Mouse (Mus musculus): ENCODE results near the gene Gse1. TPM values are rescaled to one million over a fixed set of nuclear protein-coding genes. Genes with fewer than 3 reads are reported as not detected.
A peak's percentile ranks its signal among the peaks of the same experiment; 100 is the strongest.

The Gse1 gene
- total and polyA plus RNA-seq, 3 experiments = 23.6 to 128 (median 66.9) TPM

DNA sequence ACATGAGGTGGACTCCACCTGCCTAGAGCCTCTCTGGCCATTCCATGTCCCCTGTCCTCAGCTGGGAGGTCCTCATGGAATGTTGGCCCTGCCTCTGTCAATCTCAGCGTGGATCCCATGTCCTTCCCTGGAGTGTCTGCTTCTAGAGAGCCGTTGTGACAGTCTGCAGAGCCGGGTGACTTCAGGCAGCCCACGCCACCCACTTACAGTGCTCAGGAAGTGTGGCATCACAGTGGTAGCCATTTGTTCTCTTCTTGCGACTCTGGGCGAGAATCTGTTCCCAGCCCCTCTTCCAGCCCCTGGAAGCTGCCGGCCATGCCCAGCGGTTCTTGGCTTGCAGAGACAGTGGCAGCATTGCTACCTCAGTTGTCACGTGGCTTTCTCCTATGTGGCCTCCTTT lies 191.4 kb downstream of the Gse1 start:
- H3K36me3 ChIP-seq (ENCODE audit: control insufficient read depth in 1 of 2, insufficient read depth in 2 of 2, low read length in 2 of 2) = peaks cover 0 to 2% of the 10 kb centered on the region in 2 experiments; a peak in 2 of 4 replicates
- H3K9me3 ChIP-seq (replicated peaks; ENCODE audit: insufficient read depth, low read length) = no peaks in the 10 kb centered on the region
- DNase-seq (ENCODE audit: low read depth, low spot score) = no peak
- TF ChIP-seq RCOR1 (IDR thresholded peaks at IDR 0.05; ENCODE audit: low read depth, low read length) (no peak), USF1 (IDR thresholded peaks at IDR 0.05; ENCODE audit: low read depth, low read length) (no peak), MYC (IDR thresholded peaks at IDR 0.05; ENCODE audit: low read depth, low read length) (no peak), MAX (IDR thresholded peaks at IDR 0.05; ENCODE audit: low read length) (no peak), E2F4 (IDR thresholded peaks at IDR 0.05; ENCODE audit: borderline replicate concordance, low read depth, low read length) (no peak), NELFE (IDR thresholded peaks at IDR 0.05; ENCODE audit: low read depth, low read length) (no peak), CTCF (IDR thresholded peaks at IDR 0.05 in 2 of 3, conservative IDR thresholded peaks at IDR 0.05 in 1 of 3; ENCODE audit: control insufficient read depth in 1 of 3, insufficient read depth in 1 of 3, low read depth in 2 of 3, low read length in 3 of 3, poor library complexity in 1 of 3, severe bottlenecking in 1 of 3) (no peak), ZMIZ1 (IDR thresholded peaks at IDR 0.05; ENCODE audit: low read depth, low read length) (no peak), CHD1 (IDR thresholded peaks at IDR 0.05; ENCODE audit: low read depth, low read length) (no peak), POLR2AphosphoS2 (IDR thresholded peaks at IDR 0.05; ENCODE audit: low read length) (no peak), ZC3H11A (IDR thresholded peaks at IDR 0.05; ENCODE audit: low read depth, low read length) (no peak), BHLHE40 (IDR thresholded peaks at IDR 0.05; ENCODE audit: borderline replicate concordance, low read depth, low read length) (no peak), TBP (IDR thresholded peaks at IDR 0.05; ENCODE audit: low read depth, low read length) (no peak), CHD2 (IDR thresholded peaks at IDR 0.05; ENCODE audit: low read length) (no peak), JUND (IDR thresholded peaks at IDR 0.05; ENCODE audit: low read depth, low read length) (no peak), GATA1 (IDR thresholded peaks at IDR 0.05; ENCODE audit: low read depth, low read length) (no peak), HCFC1 (IDR thresholded peaks at IDR 0.05; ENCODE audit: low read depth, low read length) (no peak), SMC3 (IDR thresholded peaks at IDR 0.05; ENCODE audit: low read depth, low read length) (no peak)
- H3K9ac ChIP-seq (ENCODE audit: control insufficient read depth, low read depth, low read length, poor library complexity, severe bottlenecking) = no peak overlapping the region
- H3K27ac ChIP-seq (ENCODE audit: control insufficient read depth, low read depth, low read length) = no peak overlapping the region
- H3K27me3 ChIP-seq (ENCODE audit: control insufficient read depth in 1 of 2, insufficient read depth in 2 of 2, low read length in 2 of 2) = no peaks in the 10 kb centered on the region
- peaks cover 5 to 24% of the 10 kb centered on the region in 2 experiments for H3K4me1 ChIP-seq (ENCODE audit: control insufficient read depth in 1 of 2, insufficient read depth in 2 of 2, low read length in 2 of 2)
- no peaks in the 10 kb centered on the region for H3K79me2 ChIP-seq (ENCODE audit: control insufficient read depth, insufficient read depth, low read length, poor library complexity)
- no peak overlapping the region for H3K4me3 ChIP-seq (ENCODE audit: control insufficient read depth in 1 of 2, insufficient read depth in 1 of 2, low read depth in 2 of 2, low read length in 2 of 2)

DNA sequence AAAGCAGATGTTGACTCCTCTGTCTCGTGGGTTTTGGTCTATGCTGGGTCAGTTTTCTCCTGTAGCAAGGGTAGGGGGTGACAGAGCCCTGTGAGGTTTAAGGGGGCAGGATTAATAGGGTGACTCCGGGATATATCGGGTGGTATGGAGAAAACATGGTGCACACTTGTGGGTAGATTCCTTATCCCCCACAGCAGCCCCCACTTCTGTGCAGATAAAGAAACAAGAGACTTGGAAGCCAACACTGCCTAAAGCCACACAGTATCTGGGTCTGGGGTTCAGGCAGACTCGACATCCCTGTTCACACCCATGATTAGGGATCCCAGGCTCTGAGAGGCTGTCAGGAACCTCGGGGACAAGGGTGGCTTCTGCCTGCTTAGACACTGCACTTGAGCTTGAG lies 192.0 kb downstream of the Gse1 start:
- Histone ChIP-seq H3K9ac (ENCODE audit: control insufficient read depth, low read depth, low read length, poor library complexity, severe bottlenecking) (no peak overlapping the region), H3K79me2 (ENCODE audit: control insufficient read depth, insufficient read depth, low read length, poor library complexity) (no peaks in the 10 kb centered on the region), H3K4me3 (ENCODE audit: control insufficient read depth in 1 of 2, insufficient read depth in 1 of 2, low read depth in 2 of 2, low read length in 2 of 2) (no peak overlapping the region), H3K9me3 (replicated peaks; ENCODE audit: insufficient read depth, low read length) (no peaks in the 10 kb centered on the region), H3K27me3 (ENCODE audit: control insufficient read depth in 1 of 2, insufficient read depth in 2 of 2, low read length in 2 of 2) (no peaks in the 10 kb centered on the region), H3K36me3 (ENCODE audit: control insufficient read depth in 1 of 2, insufficient read depth in 2 of 2, low read length in 2 of 2) (peaks cover 0 to 2% of the 10 kb centered on the region in 2 experiments; a peak in 2 of 4 replicates), H3K27ac (ENCODE audit: control insufficient read depth, low read depth, low read length) (no peak overlapping the region), H3K4me1 (ENCODE audit: control insufficient read depth in 1 of 2, insufficient read depth in 2 of 2, low read length in 2 of 2) (peaks cover 5 to 24% of the 10 kb centered on the region in 2 experiments)
- TF ChIP-seq POLR2AphosphoS5 (IDR thresholded peaks at IDR 0.05; ENCODE audit: borderline replicate concordance, low read depth, low read length) (no peak), TCF12 (IDR thresholded peaks at IDR 0.05; ENCODE audit: low read depth, low read length) (peak; percentile 44), RAD21 (IDR thresholded peaks at IDR 0.05; ENCODE audit: low read depth, low read length) (no peak), SIN3A (IDR thresholded peaks at IDR 0.05; ENCODE audit: low read length) (0 out of 2 replicates have a peak, but pooled peaks have one; percentile 19), GATA1 (IDR thresholded peaks at IDR 0.05; ENCODE audit: low read depth, low read length) (peak; percentile 80), MAZ (IDR thresholded peaks at IDR 0.05; ENCODE audit: low read depth, low read length) (no peak), HCFC1 (IDR thresholded peaks at IDR 0.05; ENCODE audit: low read depth, low read length) (no peak), POLR2A (IDR thresholded peaks at IDR 0.05; ENCODE audit: control insufficient read depth in 1 of 2, insufficient read depth in 1 of 2, low read depth in 1 of 2, low read length in 2 of 2, poor library complexity in 1 of 2) (no peak), TAL1 (IDR thresholded peaks at IDR 0.05; ENCODE audit: low read length) (peak; percentile 51), MAX (IDR thresholded peaks at IDR 0.05; ENCODE audit: low read length) (no peak), ETS1 (IDR thresholded peaks at IDR 0.05; ENCODE audit: low read depth, low read length) (peak; percentile 39; the same call in 1 of the 2 replicates), EP300 (IDR thresholded peaks at IDR 0.05; ENCODE audit: low read depth in 1 of 2, low read length in 2 of 2) (peak; percentile 63 to 77)
- DNase-seq (ENCODE audit: low read depth, low spot score) = peak; percentile 50

Measured in MEL (cell line).